Mouse (Mus musculus) MEL (cell line): ENCODE measurements around the gene Ostf1. TPM values are rescaled to one million over a fixed set of nuclear protein-coding genes. Genes with fewer than 3 reads are reported as not detected.

Source experiments
- DNase-seq: peaks from one replicate; pipeline ENCODE4 v3.0.0; 2011; ENCODE audit warnings: low read depth, low spot score
- H3K27ac ChIP-seq: 2 replicates; pipeline ENCODE4 v1.5.1; 2012; ENCODE audit warnings: low read depth, mild to moderate bottlenecking, control low read depth, low read length, moderate library complexity; ENCODE audit not compliant: control insufficient read depth
- H3K27me3 ChIP-seq, 2 experiments: fragments of 150-350 bp in 1 of 2; sonication (generic) in 1 of 2; 2 replicates each; pipeline ENCODE4 v1.6.1; 2012; ENCODE audit warnings: low read length in 2 of 2, mild to moderate bottlenecking in 2 of 2, improper control_type of control experiment in 1 of 2, moderate library complexity in 1 of 2; ENCODE audit not compliant: insufficient read depth in 2 of 2, control insufficient read depth in 1 of 2
- H3K36me3 ChIP-seq, 2 experiments: 2 replicates each; pipeline ENCODE4 v1.6.1; 2012 to 2014; ENCODE audit warnings: low read length in 2 of 2, improper control_type of control experiment in 1 of 2, inconsistent platforms in 1 of 2, mild to moderate bottlenecking in 1 of 2; ENCODE audit not compliant: insufficient read depth in 2 of 2, control insufficient read depth in 1 of 2
- H3K4me1 ChIP-seq, 2 experiments: fragments of 150-350 bp in 1 of 2; sonication (generic) in 1 of 2; 2 replicates each; pipeline ENCODE4 v1.6.1; 2012; ENCODE audit warnings: low read length in 2 of 2, improper control_type of control experiment in 1 of 2, mild to moderate bottlenecking in 1 of 2; ENCODE audit not compliant: insufficient read depth in 2 of 2, control insufficient read depth in 1 of 2
- H3K4me3 ChIP-seq, 2 experiments: fragments of 150-350 bp in 1 of 2; sonication (generic) in 1 of 2; 2 replicates each; pipeline ENCODE4 v1.5.1; 2012; ENCODE audit warnings: low read depth in 2 of 2, low read length in 2 of 2, mild to moderate bottlenecking in 2 of 2, moderate library complexity in 2 of 2, control low read depth in 1 of 2, improper control_type of control experiment in 1 of 2; ENCODE audit not compliant: control insufficient read depth in 1 of 2, insufficient read depth in 1 of 2
- H3K79me2 ChIP-seq: 2 replicates; pipeline ENCODE4 v1.6.1; 2012; ENCODE audit warnings: mild to moderate bottlenecking, low read length, moderate library complexity; ENCODE audit not compliant: control insufficient read depth, poor library complexity, insufficient read depth
- H3K9ac ChIP-seq: 2 replicates; pipeline ENCODE4 v1.6.1; 2012; ENCODE audit warnings: low read depth, mild to moderate bottlenecking, control low read depth, low read length, moderate library complexity; ENCODE audit not compliant: control insufficient read depth, poor library complexity, severe bottlenecking
- H3K9me3 ChIP-seq: fragments of 150-350 bp; sonication (generic); replicated peaks from 2 replicates; pipeline ENCODE4 v1.6.1; 2012; ENCODE audit warnings: mild to moderate bottlenecking, low read length, improper control_type of control experiment, moderate library complexity; ENCODE audit not compliant: insufficient read depth
- CHD2 ChIP-seq: IDR thresholded peaks from 2 replicates; pipeline ENCODE4 v1.6.1; 2011; ENCODE audit warnings: low read length, improper control_type of control experiment
- CTCF ChIP-seq, 3 experiments: IDR thresholded peaks in 2 of 3; conservative IDR thresholded peaks in 1 of 3; 2 replicates each; pipeline ENCODE4 v1.5.1; 2011 to 2012; ENCODE audit warnings: low read length in 3 of 3, low read depth in 2 of 3, mild to moderate bottlenecking in 2 of 3, improper control_type of control experiment in 1 of 3, inconsistent platforms in 1 of 3, mixed read lengths in 1 of 3, moderate library complexity in 1 of 3; ENCODE audit not compliant: control insufficient read depth in 1 of 3, insufficient read depth in 1 of 3, poor library complexity in 1 of 3, severe bottlenecking in 1 of 3
- E2F4 ChIP-seq: IDR thresholded peaks from 2 replicates; pipeline ENCODE4 v1.6.1; 2011; ENCODE audit warnings: low read depth, low read length, improper control_type of control experiment, borderline replicate concordance
- ELF1 ChIP-seq: IDR thresholded peaks from 2 replicates; pipeline ENCODE4 v1.6.1; 2014; ENCODE audit warnings: low read depth, mild to moderate bottlenecking, inconsistent platforms, low read length, improper control_type of control experiment, moderate library complexity
- GABPA ChIP-seq: IDR thresholded peaks from 2 replicates; pipeline ENCODE4 v1.6.1; 2012; ENCODE audit warnings: low read depth, mild to moderate bottlenecking, inconsistent platforms, low read length, improper control_type of control experiment, moderate library complexity
- MAFK ChIP-seq: IDR thresholded peaks from 2 replicates; pipeline ENCODE4 v1.6.1; 2011; ENCODE audit warnings: low read depth, mild to moderate bottlenecking, low read length, improper control_type of control experiment, borderline replicate concordance
- MEF2A ChIP-seq: IDR thresholded peaks from 2 replicates; pipeline ENCODE4 v1.6.1; 2014; ENCODE audit warnings: low read depth, mild to moderate bottlenecking, inconsistent platforms, low read length, improper control_type of control experiment; ENCODE audit not compliant: poor library complexity, insufficient replicate concordance, severe bottlenecking; ENCODE audit errors: extremely low read depth
- MXI1 ChIP-seq: IDR thresholded peaks from 2 replicates; pipeline ENCODE4 v1.6.1; 2011; ENCODE audit warnings: mild to moderate bottlenecking, low read depth, low read length, improper control_type of control experiment
- MYB ChIP-seq: IDR thresholded peaks from 2 replicates; pipeline ENCODE4 v1.6.1; 2011; ENCODE audit warnings: mild to moderate bottlenecking, low read depth, low read length, improper control_type of control experiment
- NRF1 ChIP-seq: IDR thresholded peaks from 2 replicates; pipeline ENCODE4 v1.6.1; 2014; ENCODE audit warnings: low read depth, mild to moderate bottlenecking, inconsistent platforms, low read length, improper control_type of control experiment, moderate library complexity; ENCODE audit not compliant: poor library complexity, insufficient read depth, severe bottlenecking
- POLR2A ChIP-seq, 2 experiments: IDR thresholded peaks; 2 replicates each; pipeline ENCODE4 v1.6.1; 2011 to 2012; ENCODE audit warnings: low read length in 2 of 2, mild to moderate bottlenecking in 2 of 2, control low read depth in 1 of 2, improper control_type of control experiment in 1 of 2, low read depth in 1 of 2, moderate library complexity in 1 of 2; ENCODE audit not compliant: control insufficient read depth in 1 of 2, insufficient read depth in 1 of 2, poor library complexity in 1 of 2
- POLR2AphosphoS2 ChIP-seq: IDR thresholded peaks from 2 replicates; pipeline ENCODE4 v1.6.1; 2011; ENCODE audit warnings: low read length, improper control_type of control experiment
- POLR2AphosphoS5 ChIP-seq: IDR thresholded peaks from 2 replicates; pipeline ENCODE4 v1.6.1; 2012; ENCODE audit warnings: low read depth, borderline replicate concordance, mild to moderate bottlenecking, inconsistent platforms, low read length, moderate library complexity, mixed read lengths
- RAD21 ChIP-seq: IDR thresholded peaks from 2 replicates; pipeline ENCODE4 v1.6.1; 2011; ENCODE audit warnings: mild to moderate bottlenecking, low read depth, low read length, improper control_type of control experiment
- RCOR1 ChIP-seq: IDR thresholded peaks from 2 replicates; pipeline ENCODE4 v1.6.1; 2012; ENCODE audit warnings: low read depth, mild to moderate bottlenecking, inconsistent platforms, low read length, improper control_type of control experiment
- SIN3A ChIP-seq: IDR thresholded peaks from 2 replicates; pipeline ENCODE4 v1.6.1; 2012; ENCODE audit warnings: low read length, improper control_type of control experiment, inconsistent platforms
- SMC3 ChIP-seq: IDR thresholded peaks from 2 replicates; pipeline ENCODE4 v1.6.1; 2011; ENCODE audit warnings: low read depth, low read length, improper control_type of control experiment
- TAL1 ChIP-seq: IDR thresholded peaks from 2 replicates; pipeline ENCODE4 v1.6.1; 2012; ENCODE audit warnings: mild to moderate bottlenecking, inconsistent platforms, low read length, moderate library complexity, mixed read lengths
- USF1 ChIP-seq: IDR thresholded peaks from 2 replicates; pipeline ENCODE4 v1.6.1; 2014; ENCODE audit warnings: low read depth, mild to moderate bottlenecking, inconsistent platforms, low read length, improper control_type of control experiment, moderate library complexity
- USF2 ChIP-seq, 2 experiments: IDR thresholded peaks; 2 replicates each; pipeline ENCODE4 v1.6.1; 2011 to 2012; ENCODE audit warnings: improper control_type of control experiment in 2 of 2, low read length in 2 of 2, borderline replicate concordance in 1 of 2, inconsistent platforms in 1 of 2, low read depth in 1 of 2, mild to moderate bottlenecking in 1 of 2; ENCODE audit not compliant: insufficient read depth in 1 of 2
- ZC3H11A ChIP-seq: IDR thresholded peaks from 2 replicates; pipeline ENCODE4 v1.6.1; 2012; ENCODE audit warnings: low read depth, mild to moderate bottlenecking, inconsistent platforms, low read length, improper control_type of control experiment
- ZNF384 ChIP-seq: IDR thresholded peaks from 2 replicates; pipeline ENCODE4 v1.6.1; 2012; ENCODE audit warnings: low read depth, mild to moderate bottlenecking, inconsistent platforms, low read length, improper control_type of control experiment
- polyA plus RNA-seq, 2 experiments: library from polyadenylated mRNA; stranded (reverse) in 1 of 2; unstranded in 1 of 2; fragments of >175 nt in 1 of 2; fragments of >200 nt in 1 of 2; gene quantifications; 2 replicates each; pipeline versions ENCODE4 v1.2.1 to v1.2.4; 2012; ENCODE audit warnings: low replicate concordance in 2 of 2, low read depth in 1 of 2; ENCODE audit not compliant: insufficient read length in 2 of 2, insufficient read depth in 1 of 2, missing spikeins in 1 of 2
- total RNA-seq: library from RNA; depleted of rRNA; stranded (reverse); fragments of 300-350 nt; gene quantifications from 2 replicates; pipeline ENCODE4 v1.2.3, GENCODE M21; 2012

Ostf1 gene
- total and polyA plus RNA-seq, 3 experiments = 117 to 162 TPM; not detected in 1

DNA sequence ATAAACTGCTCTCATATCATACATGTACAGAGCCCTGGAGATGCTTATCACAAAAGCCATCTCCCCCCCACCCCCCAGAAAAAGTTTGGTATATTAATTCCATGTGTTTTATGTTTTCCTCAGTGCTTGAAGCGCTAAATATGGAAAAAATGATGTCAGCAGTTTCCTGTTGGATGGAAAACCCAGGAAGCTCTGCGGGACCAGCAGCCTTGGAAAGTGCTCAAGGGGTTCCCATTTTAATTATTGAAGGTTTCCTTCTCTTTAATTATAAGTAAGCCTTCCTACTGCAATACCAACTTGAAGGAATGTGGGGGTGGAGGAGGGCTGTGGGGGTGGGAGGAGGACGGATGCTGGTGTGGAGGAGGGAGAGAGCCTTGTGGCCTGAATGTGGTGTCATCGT lies 9.4 kb upstream of the Ostf1 start:
- no peak overlapping the region for H3K27ac ChIP-seq
- H3K79me2 ChIP-seq = peaks cover 1% of the 10 kb centered on the region; the same call in 1 of the 2 replicates
- H3K4me1 ChIP-seq = peaks cover 24 to 26% of the 10 kb centered on the region in 2 experiments
- peaks cover 10 to 33% of the 10 kb centered on the region in 2 experiments for H3K36me3 ChIP-seq
- H3K4me3 ChIP-seq = no peak overlapping the region
- TF ChIP-seq MXI1 (no peak), ELF1 (no peak), RCOR1 (no peak), ZNF384 (no peak), E2F4 (no peak), RAD21 (no peak), SMC3 (no peak), MEF2A (no peak), ZC3H11A (no peak), POLR2AphosphoS2 (no peak), NRF1 (no peak), TAL1 (no peak), MYB (no peak), POLR2AphosphoS5 (no peak), POLR2A (IDR thresholded peaks at IDR 0.05; ENCODE audit: control insufficient read depth in 1 of 2, insufficient read depth in 1 of 2, low read depth in 1 of 2, low read length in 2 of 2, poor library complexity in 1 of 2) (no peak), CHD2 (no peak), USF1 (no peak), USF2 (IDR thresholded peaks at IDR 0.05; ENCODE audit: borderline replicate concordance in 1 of 2, insufficient read depth in 1 of 2, low read depth in 1 of 2, low read length in 2 of 2) (no peak), MAFK (no peak)
- H3K9me3 ChIP-seq = no peaks in the 10 kb centered on the region
- H3K27me3 ChIP-seq = no peaks in the 10 kb centered on the region
- no peak for DNase-seq
- no peak overlapping the region for H3K9ac ChIP-seq

DNA sequence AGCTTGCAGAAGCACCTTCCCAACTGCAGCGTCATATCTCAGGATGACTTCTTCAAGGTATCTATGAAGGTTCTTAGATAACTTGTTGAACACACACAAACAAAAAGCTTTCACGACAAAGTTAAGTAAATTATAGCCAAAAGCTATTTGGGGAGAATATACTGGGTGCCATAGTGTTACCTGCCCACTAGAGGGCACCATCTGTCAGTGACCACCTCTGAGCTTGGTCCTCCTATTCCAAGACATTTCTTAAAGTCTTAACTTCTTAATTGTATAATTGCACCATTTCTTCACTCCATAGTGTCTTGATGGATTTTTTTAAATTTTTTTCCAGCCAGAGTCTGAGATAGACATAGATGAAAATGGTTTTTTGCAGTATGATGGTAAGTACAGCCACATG lies 7.9 kb upstream of the Ostf1 start:
- H3K9ac ChIP-seq = no peak overlapping the region
- H3K27ac ChIP-seq = no peak overlapping the region
- no peaks in the 10 kb centered on the region for H3K9me3 ChIP-seq
- H3K36me3 ChIP-seq = peaks cover 7 to 19% of the 10 kb centered on the region in 2 experiments
- TF ChIP-seq ZC3H11A (peak; percentile 62), NRF1 (no peak), RAD21 (peak; percentile 59), SIN3A (0 out of 2 replicates have a peak, but pooled peaks have one; percentile 16), GABPA (no peak), SMC3 (peak; percentile 59), USF2 (IDR thresholded peaks at IDR 0.05; ENCODE audit: borderline replicate concordance in 1 of 2, insufficient read depth in 1 of 2, low read depth in 1 of 2, low read length in 2 of 2) (no peak), CTCF (IDR thresholded peaks at IDR 0.05 in 2 of 3, conservative IDR thresholded peaks at IDR 0.05 in 1 of 3; ENCODE audit: control insufficient read depth in 1 of 3, insufficient read depth in 1 of 3, low read depth in 2 of 3, low read length in 3 of 3, poor library complexity in 1 of 3, severe bottlenecking in 1 of 3) (peak; percentile 65 to 70 (median 67))
- H3K27me3 ChIP-seq = no peaks in the 10 kb centered on the region
- no peak overlapping the region for H3K4me3 ChIP-seq
- DNase-seq = no peak
- peaks cover 14 to 18% of the 10 kb centered on the region in 2 experiments for H3K4me1 ChIP-seq
- H3K79me2 ChIP-seq = peaks cover 1% of the 10 kb centered on the region; the same call in 1 of the 2 replicates
